Mouse (Mus musculus) forebrain, embryonic 12.5 days (tissue): ENCODE results near the gene Borcs7. TPM values are rescaled to one million over a fixed set of nuclear protein-coding genes. Genes with fewer than 3 reads are reported as not detected.

ENCODE experiments used
- ATAC-seq: fragments of 200-750 bp; cut with Nextera tagmentation; 2 replicates; pipeline ENCODE4 v1.8.0; 2017; ENCODE audit warnings: moderate TSS enrichment; ENCODE audit not compliant: low FRiP score
- H3K27ac ChIP-seq: fragments of 300-500 bp; sonication (generic); 2 replicates; pipeline ENCODE4 v1.5.1; 2016; ENCODE audit warnings: mild to moderate bottlenecking
- H3K27me3 ChIP-seq: fragments of 300-500 bp; sonication (generic); 2 replicates; pipeline ENCODE4 v1.6.1; 2016; ENCODE audit warnings: mild to moderate bottlenecking
- H3K36me3 ChIP-seq: fragments of 300-500 bp; sonication (generic); replicated peaks from 2 replicates; pipeline ENCODE4 v1.6.1; 2016; ENCODE audit warnings: mild to moderate bottlenecking
- H3K4me1 ChIP-seq: fragments of 300-500 bp; sonication (generic); 2 replicates; pipeline ENCODE4 v1.6.1; 2016
- H3K4me2 ChIP-seq: fragments of 300-500 bp; sonication (generic); 2 replicates; pipeline ENCODE4 v1.6.1; 2016; ENCODE audit warnings: mild to moderate bottlenecking, moderate library complexity
- H3K4me3 ChIP-seq: fragments of 300-500 bp; sonication (generic); replicated peaks from 2 replicates; pipeline ENCODE4 v1.5.1; 2016; ENCODE audit warnings: mild to moderate bottlenecking
- H3K9ac ChIP-seq: fragments of 300-500 bp; sonication (generic); 2 replicates; pipeline ENCODE4 v1.6.1; 2016; ENCODE audit warnings: mild to moderate bottlenecking
- H3K9me3 ChIP-seq: fragments of 300-500 bp; sonication (generic); 2 replicates; pipeline ENCODE4 v1.6.1; 2016
- WGBS: fragments of 180-500 bp; shearing (Covaris S2); methylation state at CpG from one replicate; pipeline ENCODE4 v1.1.7; 2016; 5-methylcytosine and 5-hydroxymethylcytosine counted together
- polyA plus RNA-seq: library from polyadenylated mRNA; unstranded; fragments of >200 nt; fragmentation: Nextera tagmentation; extraction: Ambion mirVana; gene quantifications from 2 replicates; pipeline ENCODE4 v1.2.1, GENCODE M21; 2016

Borcs7 gene
- polyA plus RNA-seq, 1 experiment from 2014 or later, result 14.8 TPM

GRCm38 (mm10) chr19:46699011-46699481 is 9.3 kb downstream of the Borcs7 start:
- Histone ChIP-seq H3K27ac (no peak overlapping the region), H3K9ac (no peak overlapping the region), H3K36me3 (peaks cover 4% of the 10 kb centered on the region; the same call in 1 of the 2 replicates), H3K27me3 (0 out of 2 replicates have a peak, but pooled peaks cover 3% of the 10 kb centered on the region), H3K4me3 (no peak overlapping the region), H3K4me2 (no peak overlapping the region), H3K9me3 (no peaks in the 10 kb centered on the region), H3K4me1 (no peaks in the 10 kb centered on the region)
- 81% methylated on average over 10 of the region's 10 CpGs for WGBS
- ATAC-seq, result no peak

- no peak for ATAC-seq
- no peaks in the 10 kb centered on the region for H3K9me3 ChIP-seq
- 0 out of 2 replicates have a peak, but pooled peaks cover 4% of the 10 kb centered on the region for H3K36me3 ChIP-seq
- H3K4me1 ChIP-seq, result no peaks in the 10 kb centered on the region
- no peak overlapping the region for H3K27ac ChIP-seq
- H3K9ac ChIP-seq, result no peak overlapping the region
- WGBS, result 91% methylated on average over 9 of the region's 9 CpGs
- no peak overlapping the region for H3K4me3 ChIP-seq
- 0 out of 2 replicates have a peak, but pooled peaks cover 3% of the 10 kb centered on the region for H3K27me3 ChIP-seq
- no peak overlapping the region for H3K4me2 ChIP-seq
Measured at GRCm38 (mm10) chr19:46701156-46701555, 11.4 kb downstream of the Borcs7 start.

- H3K9me3 ChIP-seq, result no peaks in the 10 kb centered on the region
- no peaks in the 10 kb centered on the region for H3K27me3 ChIP-seq
- 0 out of 2 replicates have a peak, but pooled peaks cover 4% of the 10 kb centered on the region for H3K36me3 ChIP-seq
- 67% methylated on average over 7 of the region's 7 CpGs for WGBS
- H3K4me3 ChIP-seq, result no peak overlapping the region
- no peak for ATAC-seq
- peaks cover 13% of the 10 kb centered on the region for H3K4me1 ChIP-seq
- no peak overlapping the region for H3K27ac ChIP-seq
- no peak overlapping the region for H3K9ac ChIP-seq
- no peak overlapping the region for H3K4me2 ChIP-seq
Measured at GRCm38 (mm10) chr19:46705779-46706495, 16.2 kb downstream of the Borcs7 start.

- no peak for ATAC-seq
- H3K4me2 ChIP-seq, result peak overlapping the region; percentile 70
- H3K27me3 ChIP-seq, result no peaks in the 10 kb centered on the region
- peak overlapping the region; percentile 46; the same call in 1 of the 2 replicates for H3K4me3 ChIP-seq
- no peak overlapping the region for H3K27ac ChIP-seq
- H3K9ac ChIP-seq, result peak overlapping the region; percentile 53; the same call in 1 of the 2 replicates
- peaks cover 13% of the 10 kb centered on the region for H3K4me1 ChIP-seq
- 0 out of 2 replicates have a peak, but pooled peaks cover 4% of the 10 kb centered on the region for H3K36me3 ChIP-seq
- WGBS, result 78% methylated on average over 9 of the region's 9 CpGs
- H3K9me3 ChIP-seq, result no peaks in the 10 kb centered on the region
Measured at GRCm38 (mm10) chr19:46706540-46707295, 17.0 kb downstream of the Borcs7 start.

- no peak within 1 kb of the TSS for H3K27ac ChIP-seq
- ATAC-seq, result peak; percentile 14; the same call in 1 of the 2 replicates
- peaks cover 13% of the 10 kb centered on the region for H3K4me1 ChIP-seq
- no peaks in the 10 kb centered on the region for H3K27me3 ChIP-seq
- 13% methylated on average over 31 of the region's 31 CpGs for WGBS
- peak within 1 kb of the TSS; percentile 46 for H3K4me3 ChIP-seq
- H3K9me3 ChIP-seq, result no peaks in the 10 kb centered on the region
- peak within 1 kb of the TSS; percentile 53 for H3K9ac ChIP-seq
- peak within 1 kb of the TSS; percentile 70 for H3K4me2 ChIP-seq
- no peaks in the 10 kb centered on the region for H3K36me3 ChIP-seq
Measured at GRCm38 (mm10) chr19:46707296-46708151, 17.8 kb downstream of the Borcs7 start, which contains the start of gene As3mt. TSS of gene As3mt (plus strand) at chr19:46707458.

- Histone ChIP-seq H3K4me3 (no peak overlapping the region), H3K9ac (no peak overlapping the region), H3K9me3 (no peaks in the 10 kb centered on the region), H3K4me1 (peaks cover 13% of the 10 kb centered on the region), H3K27ac (no peak overlapping the region), H3K27me3 (no peaks in the 10 kb centered on the region), H3K4me2 (no peak overlapping the region), H3K36me3 (no peaks in the 10 kb centered on the region)
- ATAC-seq, result no peak
- WGBS, result 89% methylated on average over 4 of the region's 4 CpGs
Measured at GRCm38 (mm10) chr19:46710614-46711013, 20.9 kb downstream of the Borcs7 start.

- H3K27me3 ChIP-seq, result no peaks in the 10 kb centered on the region
- H3K4me2 ChIP-seq, result no peak overlapping the region
- no peaks in the 10 kb centered on the region for H3K4me1 ChIP-seq
- H3K27ac ChIP-seq, result no peak overlapping the region
- no peaks in the 10 kb centered on the region for H3K36me3 ChIP-seq
- H3K9me3 ChIP-seq, result no peaks in the 10 kb centered on the region
- H3K9ac ChIP-seq, result no peak overlapping the region
- H3K4me3 ChIP-seq, result no peak overlapping the region
- WGBS, result 91% methylated on average over 8 of the region's 8 CpGs
- no peak for ATAC-seq
Measured at GRCm38 (mm10) chr19:46714234-46714633, 24.5 kb downstream of the Borcs7 start.

- ATAC-seq, result no peak
- Histone ChIP-seq H3K36me3 (no peaks in the 10 kb centered on the region), H3K27ac (no peak overlapping the region), H3K9ac (no peak overlapping the region), H3K4me2 (no peak overlapping the region), H3K9me3 (no peaks in the 10 kb centered on the region), H3K4me3 (no peak overlapping the region), H3K4me1 (no peaks in the 10 kb centered on the region), H3K27me3 (no peaks in the 10 kb centered on the region)
- WGBS, result 91% methylated on average over 8 of the region's 8 CpGs
Measured at GRCm38 (mm10) chr19:46715016-46715415, 25.3 kb downstream of the Borcs7 start.

- H3K4me1 ChIP-seq, result no peaks in the 10 kb centered on the region
- no peak overlapping the region for H3K9ac ChIP-seq
- no peak overlapping the region for H3K4me2 ChIP-seq
- no peak overlapping the region for H3K4me3 ChIP-seq
- WGBS, result 85% methylated on average over 4 of the region's 4 CpGs
- no peaks in the 10 kb centered on the region for H3K36me3 ChIP-seq
- no peak overlapping the region for H3K27ac ChIP-seq
- H3K9me3 ChIP-seq, result no peaks in the 10 kb centered on the region
- no peak for ATAC-seq
- no peaks in the 10 kb centered on the region for H3K27me3 ChIP-seq
Measured at GRCm38 (mm10) chr19:46718150-46718549, 28.4 kb downstream of the Borcs7 start.

- Histone ChIP-seq H3K4me3 (no peak overlapping the region), H3K9me3 (no peaks in the 10 kb centered on the region), H3K27ac (no peak overlapping the region), H3K9ac (no peak overlapping the region), H3K27me3 (no peaks in the 10 kb centered on the region), H3K4me1 (peaks cover 7% of the 10 kb centered on the region; the same call in 1 of the 2 replicates), H3K36me3 (no peaks in the 10 kb centered on the region), H3K4me2 (no peak overlapping the region)
- WGBS, result 70% methylated on average over 11 of the region's 11 CpGs
- ATAC-seq, result no peak
Measured at GRCm38 (mm10) chr19:46724411-46724810, 34.7 kb downstream of the Borcs7 start.

- Histone ChIP-seq H3K27me3 (no peaks in the 10 kb centered on the region), H3K36me3 (no peaks in the 10 kb centered on the region), H3K4me2 (no peak overlapping the region), H3K9me3 (no peaks in the 10 kb centered on the region), H3K4me3 (no peak overlapping the region), H3K4me1 (peaks cover 7% of the 10 kb centered on the region; the same call in 1 of the 2 replicates), H3K27ac (no peak overlapping the region), H3K9ac (no peak overlapping the region)
- WGBS, result 95% methylated on average over 8 of the region's 8 CpGs
- ATAC-seq, result no peak
Measured at GRCm38 (mm10) chr19:46726142-46726541, 36.4 kb downstream of the Borcs7 start.
